Mouse (Mus musculus) midbrain, embryonic 16.5 days (tissue): ENCODE data around the gene Tmprss12. TPM values are rescaled to one million over a fixed set of nuclear protein-coding genes. Genes with fewer than 3 reads are reported as not detected.
A peak's percentile ranks its signal among the peaks of the same experiment; 100 is the strongest.
"Not testable (repeated sequence)": the region's sequence is repeated elsewhere in the genome, so short reads cannot be mapped to it uniquely, and the experiment has no call there.

Experiments
- ATAC-seq: fragments of 200-750 bp; cut with Nextera tagmentation; 2 replicates; pipeline ENCODE4 v1.8.0; 2017; ENCODE audit warnings: moderate TSS enrichment
- H3K27ac ChIP-seq: fragments of 300-500 bp; sonication (generic); 2 replicates; pipeline ENCODE4 v1.5.1; 2014; ENCODE audit warnings: mild to moderate bottlenecking, low read length, mixed read lengths
- H3K27me3 ChIP-seq: fragments of 300-500 bp; sonication (generic); 2 replicates; pipeline ENCODE4 v1.6.1; 2014; ENCODE audit warnings: low read depth, low read length, mixed read lengths; ENCODE audit not compliant: control insufficient read depth, insufficient read depth
- H3K36me3 ChIP-seq: fragments of 300-500 bp; sonication (generic); 2 replicates; pipeline ENCODE4 v1.6.1; 2014; ENCODE audit warnings: mild to moderate bottlenecking, low read length, moderate library complexity, mixed read lengths; ENCODE audit not compliant: control insufficient read depth, insufficient read depth
- H3K4me1 ChIP-seq: fragments of 300-500 bp; sonication (generic); 2 replicates; pipeline ENCODE4 v1.6.1; 2014; ENCODE audit warnings: mild to moderate bottlenecking, low read length, mixed read lengths; ENCODE audit not compliant: control insufficient read depth, insufficient read depth
- H3K4me2 ChIP-seq: fragments of 300-500 bp; sonication (generic); 2 replicates; pipeline ENCODE4 v1.6.1; 2014; ENCODE audit warnings: mild to moderate bottlenecking, low read length, mixed read lengths
- H3K4me3 ChIP-seq: fragments of 300-500 bp; sonication (generic); 2 replicates; pipeline ENCODE4 v1.5.1; 2014; ENCODE audit warnings: low read depth, mild to moderate bottlenecking, low read length, moderate library complexity, mixed read lengths
- H3K9ac ChIP-seq: fragments of 300-500 bp; sonication (generic); 2 replicates; pipeline ENCODE4 v1.6.1; 2014; ENCODE audit warnings: low read depth, low read length, mixed read lengths
- H3K9me3 ChIP-seq: fragments of 300-500 bp; sonication (generic); replicated peaks from 2 replicates; pipeline ENCODE4 v1.6.1; 2014; ENCODE audit warnings: mild to moderate bottlenecking, low read length, mixed read lengths; ENCODE audit not compliant: control insufficient read depth, poor library complexity, severe bottlenecking
- WGBS: fragments of 180-500 bp; shearing (Covaris S2); extraction: QIAGEN DNeasy Blood & Tissue Kit; methylation state at CpG from one replicate; pipeline ENCODE4 v1.1.7; 2014; 5-methylcytosine and 5-hydroxymethylcytosine counted together
- polyA plus RNA-seq: library from polyadenylated mRNA; unstranded; fragments of >200 nt; fragmentation: Nextera tagmentation; extraction: Ambion mirVana; gene quantifications from 2 replicates; pipeline ENCODE4 v1.2.1, GENCODE M21; 2015

Gene Tmprss12
- polyA plus RNA-seq, 1 experiment from 2014 or later, result not detected

DNA sequence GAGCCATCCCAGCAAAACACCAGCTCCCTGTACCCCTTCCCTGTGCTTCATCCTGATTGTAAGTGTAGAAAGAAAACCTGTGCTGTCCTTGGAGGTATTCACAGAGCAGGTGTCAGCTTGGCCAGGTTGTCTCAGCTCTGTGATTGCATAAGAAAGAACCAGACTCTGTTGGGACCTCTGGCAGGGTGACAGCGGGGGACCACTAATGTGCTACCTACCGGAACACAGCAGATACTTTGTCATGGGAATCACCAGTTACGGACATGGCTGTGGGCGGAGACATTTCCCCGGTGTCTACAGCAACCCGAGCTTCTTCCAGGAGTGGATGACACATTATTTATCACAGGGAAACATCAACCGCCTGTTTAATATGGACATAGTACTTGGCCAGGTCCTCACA, 11.7 kb downstream of the Tmprss12 start:
- no peak for ATAC-seq
- Histone ChIP-seq H3K27ac (no peak overlapping the region), H3K27me3 (no peaks in the 10 kb centered on the region), H3K9ac (no peak overlapping the region), H3K36me3 (no peaks in the 10 kb centered on the region), H3K4me3 (no peak overlapping the region), H3K9me3 (no peaks in the 10 kb centered on the region), H3K4me1 (no peaks in the 10 kb centered on the region), H3K4me2 (no peak overlapping the region)
- 80% methylated on average over 7 of the region's 7 CpGs for WGBS

DNA sequence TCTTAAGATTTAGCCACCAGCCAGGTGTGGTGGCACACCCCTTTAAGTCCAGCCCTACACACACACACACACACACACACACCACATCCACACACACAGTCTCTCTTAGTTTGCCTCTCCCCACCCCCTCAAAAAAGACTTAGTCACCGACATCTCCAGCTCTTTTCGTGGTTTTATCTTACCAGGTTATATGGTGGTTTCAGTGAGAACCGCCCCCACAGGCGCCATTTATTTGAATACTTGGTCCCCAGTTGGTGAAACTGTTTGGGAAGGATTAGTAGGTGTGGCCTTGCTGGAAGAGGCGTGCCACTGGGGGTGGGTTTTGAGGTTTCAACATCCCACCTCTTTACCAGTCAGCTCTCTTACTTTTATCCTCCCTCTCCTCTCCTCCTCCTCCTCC, 17.2 kb downstream of the Tmprss12 start:
- Histone ChIP-seq H3K9ac (no peak overlapping the region), H3K36me3 (no peaks in the 10 kb centered on the region), H3K4me3 (no peak overlapping the region), H3K27me3 (no peaks in the 10 kb centered on the region), H3K9me3 (no peaks in the 10 kb centered on the region), H3K27ac (no peak overlapping the region), H3K4me2 (no peak overlapping the region), H3K4me1 (no peaks in the 10 kb centered on the region)
- 93% methylated on average over 5 of the region's 5 CpGs for WGBS
- ATAC-seq, result no peak

DNA sequence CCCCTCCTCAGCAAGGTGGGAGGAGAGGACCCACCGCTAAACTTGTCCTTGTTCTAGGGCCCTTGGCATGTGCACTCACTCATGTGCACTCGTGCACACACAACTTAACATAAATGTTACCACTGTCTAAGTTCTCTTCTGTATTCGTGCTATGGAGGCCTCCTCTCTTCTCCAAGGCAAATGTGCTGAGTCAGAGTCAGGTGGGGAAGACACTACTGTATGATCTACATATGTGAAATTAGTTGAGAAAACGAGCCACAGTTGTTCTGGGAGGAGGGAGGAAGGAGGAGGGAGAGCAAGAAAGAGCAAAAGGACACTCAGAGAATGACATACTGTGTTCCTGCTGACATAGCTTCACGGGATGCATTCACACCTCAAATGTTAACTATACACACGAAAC, 19.9 kb downstream of the Tmprss12 start:
- WGBS, result 84% methylated on average over 6 of the region's 6 CpGs
- H3K27me3 ChIP-seq, result no peaks in the 10 kb centered on the region
- no peak overlapping the region for H3K27ac ChIP-seq
- no peaks in the 10 kb centered on the region for H3K36me3 ChIP-seq
- no peaks in the 10 kb centered on the region for H3K9me3 ChIP-seq
- H3K4me3 ChIP-seq, result no peak overlapping the region
- no peak for ATAC-seq
- H3K4me2 ChIP-seq, result no peak overlapping the region
- no peak overlapping the region for H3K9ac ChIP-seq
- peaks cover 4% of the 10 kb centered on the region for H3K4me1 ChIP-seq

DNA sequence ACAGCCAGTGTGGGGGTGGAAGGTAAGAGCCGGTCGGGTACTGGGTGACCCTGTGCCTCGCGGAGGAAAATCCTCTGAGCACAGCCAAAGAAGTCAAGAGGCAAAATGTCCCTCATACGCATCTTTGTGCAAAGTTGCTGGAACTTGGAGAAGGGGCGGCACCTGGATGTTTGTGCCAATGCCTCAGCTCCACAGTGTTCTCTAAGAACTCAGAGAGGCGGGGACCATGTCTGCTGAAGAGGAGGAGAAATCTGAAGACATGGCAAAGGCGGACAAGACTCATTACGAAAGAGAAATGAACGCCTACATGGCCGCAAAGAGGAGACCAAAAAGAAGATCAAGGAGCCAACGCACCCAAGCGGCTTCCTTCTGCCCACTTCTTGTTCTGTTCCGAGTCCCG, 20.9 kb downstream of the Tmprss12 start:
- Histone ChIP-seq H3K36me3 (no peaks in the 10 kb centered on the region), H3K27me3 (no peaks in the 10 kb centered on the region), H3K9ac (no peak overlapping the region), H3K27ac (no peak overlapping the region), H3K9me3 (no peaks in the 10 kb centered on the region), H3K4me1 (peaks cover 8% of the 10 kb centered on the region), H3K4me3 (no peak overlapping the region), H3K4me2 (no peak overlapping the region)
- no peak for ATAC-seq
- 64% methylated on average over 15 of the region's 15 CpGs for WGBS

DNA sequence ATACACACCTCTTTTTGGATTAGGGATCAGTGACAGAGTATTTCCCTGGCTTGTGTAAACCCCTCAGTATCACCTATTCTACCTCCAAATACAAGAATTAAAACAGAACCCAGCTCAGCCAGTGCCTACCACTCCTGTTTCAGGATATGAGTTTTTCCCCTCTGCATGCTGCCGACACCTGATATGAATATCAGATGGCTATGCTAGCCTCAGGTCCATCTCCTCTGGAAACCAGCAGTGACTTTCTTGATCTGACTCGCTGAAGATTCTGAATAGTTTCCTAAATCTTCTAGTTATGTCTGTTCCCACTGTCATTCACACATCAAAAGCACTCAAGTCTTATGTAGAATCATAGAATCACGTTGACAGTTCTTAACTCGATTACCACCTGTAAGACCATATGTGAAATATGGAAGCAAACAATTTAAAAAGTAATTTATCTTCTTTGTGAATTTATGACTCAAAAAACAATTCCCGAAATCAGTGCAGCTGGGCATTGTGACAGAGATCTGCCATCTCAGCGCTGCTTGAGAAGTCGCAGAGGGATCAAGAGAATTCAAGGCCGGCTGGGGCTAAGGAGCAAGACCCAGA, 22.9 kb downstream of the Tmprss12 start:
- H3K27ac ChIP-seq, result peak overlapping the region; percentile 89; the same call in 1 of the 2 replicates
- H3K4me1 ChIP-seq, result peaks cover 8% of the 10 kb centered on the region
- WGBS, result 46% methylated on average over 8 of the region's 8 CpGs
- H3K9me3 ChIP-seq, result no peaks in the 10 kb centered on the region
- H3K36me3 ChIP-seq, result no peaks in the 10 kb centered on the region
- H3K4me2 ChIP-seq, result peak overlapping the region; percentile 78
- ATAC-seq, result no peak
- H3K9ac ChIP-seq, result no peak overlapping the region
- H3K4me3 ChIP-seq, result peak overlapping the region; percentile 53
- H3K27me3 ChIP-seq, result no peaks in the 10 kb centered on the region

DNA sequence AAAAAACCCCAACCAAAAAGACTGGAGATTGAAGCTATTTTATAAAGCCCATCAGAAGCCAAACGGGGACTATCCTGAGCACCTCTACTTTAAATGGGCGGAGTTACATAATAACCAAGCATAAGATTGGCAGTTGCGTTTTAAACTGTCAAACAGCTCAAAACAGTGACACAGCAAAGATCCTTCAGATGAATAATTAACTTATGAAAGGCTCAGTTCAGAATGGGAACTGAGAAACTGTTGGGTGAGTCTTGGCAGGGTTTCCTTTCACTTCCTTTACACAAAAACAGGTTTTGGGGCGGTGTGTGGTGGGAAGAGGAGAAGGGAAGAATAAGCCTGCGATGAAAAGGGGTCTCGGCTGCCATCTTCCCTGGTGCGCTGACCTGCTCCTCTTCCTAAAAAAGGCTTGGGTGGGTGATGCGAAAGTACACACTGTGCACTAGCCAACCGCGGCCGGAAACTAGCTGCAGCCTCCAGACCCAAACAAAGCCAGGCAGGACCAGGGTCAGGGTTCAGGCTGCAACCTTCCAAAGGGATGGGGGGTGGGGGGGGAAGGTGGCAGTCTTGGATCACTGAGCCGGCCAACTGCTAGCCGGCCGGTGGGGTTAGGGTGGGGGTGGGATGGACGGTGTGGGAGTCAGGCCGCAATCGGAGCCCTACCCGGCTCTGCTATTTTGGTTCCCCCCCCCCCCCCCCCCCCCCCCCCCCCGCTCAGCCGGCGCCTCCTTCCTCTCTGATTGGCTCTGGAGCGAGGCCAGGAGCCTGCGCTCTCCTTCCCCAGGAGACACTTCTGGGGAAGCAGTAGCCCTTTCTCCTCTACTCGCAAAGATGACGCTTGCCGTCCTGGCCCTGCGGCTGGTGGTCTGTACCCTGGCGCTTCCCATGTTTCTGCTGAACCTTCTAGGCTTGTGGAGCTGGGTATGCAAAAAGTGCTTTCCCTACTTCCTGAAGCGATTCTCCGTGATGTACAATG, 23.7 kb downstream of the Tmprss12 start, which contains the start of gene Mettl7a1:
TSS of gene Mettl7a1 (plus strand) at position 122 of the 973 bp plus-strand sequence.
- Histone ChIP-seq H3K4me3 (peak within 1 kb of the TSS; percentile 53), H3K4me2 (peak within 1 kb of the TSS; percentile 78), H3K4me1 (peaks cover 8% of the 10 kb centered on the region), H3K27me3 (no peaks in the 10 kb centered on the region), H3K36me3 (no peaks in the 10 kb centered on the region), H3K27ac (peak within 1 kb of the TSS; percentile 89), H3K9me3 (no peaks in the 10 kb centered on the region), H3K9ac (peak within 1 kb of the TSS; percentile 78)
- peak; percentile 81 for ATAC-seq
- 2% methylated on average over 21 of the region's 30 CpGs for WGBS

DNA sequence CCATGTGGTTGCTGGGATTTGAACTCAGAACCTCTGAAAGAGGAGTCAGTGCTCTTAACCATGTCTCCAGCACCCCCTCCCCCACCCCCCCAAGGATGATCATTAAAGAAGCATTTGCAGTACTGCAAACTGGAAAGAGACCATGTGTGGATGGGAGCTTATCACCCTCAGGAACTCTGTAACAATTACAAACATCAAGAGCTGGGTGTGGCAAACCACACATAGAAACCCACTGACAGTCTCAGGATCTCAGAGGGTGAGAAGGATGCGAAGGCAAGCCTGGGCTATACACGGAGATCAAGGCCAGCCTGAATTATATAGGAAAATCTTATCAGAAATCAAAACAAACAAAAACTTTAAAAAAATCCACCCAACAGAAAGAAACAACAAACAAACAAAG, 25.6 kb downstream of the Tmprss12 start:
- H3K9ac ChIP-seq, result no peak overlapping the region
- no peak overlapping the region for H3K4me3 ChIP-seq
- H3K9me3 ChIP-seq, result no peaks in the 10 kb centered on the region
- 85% methylated on average over 2 of the region's 2 CpGs for WGBS
- no peaks in the 10 kb centered on the region for H3K27me3 ChIP-seq
- no peak for ATAC-seq
- peaks cover 8% of the 10 kb centered on the region for H3K4me1 ChIP-seq
- no peak overlapping the region for H3K27ac ChIP-seq
- no peaks in the 10 kb centered on the region for H3K36me3 ChIP-seq
- no peak overlapping the region for H3K4me2 ChIP-seq

DNA sequence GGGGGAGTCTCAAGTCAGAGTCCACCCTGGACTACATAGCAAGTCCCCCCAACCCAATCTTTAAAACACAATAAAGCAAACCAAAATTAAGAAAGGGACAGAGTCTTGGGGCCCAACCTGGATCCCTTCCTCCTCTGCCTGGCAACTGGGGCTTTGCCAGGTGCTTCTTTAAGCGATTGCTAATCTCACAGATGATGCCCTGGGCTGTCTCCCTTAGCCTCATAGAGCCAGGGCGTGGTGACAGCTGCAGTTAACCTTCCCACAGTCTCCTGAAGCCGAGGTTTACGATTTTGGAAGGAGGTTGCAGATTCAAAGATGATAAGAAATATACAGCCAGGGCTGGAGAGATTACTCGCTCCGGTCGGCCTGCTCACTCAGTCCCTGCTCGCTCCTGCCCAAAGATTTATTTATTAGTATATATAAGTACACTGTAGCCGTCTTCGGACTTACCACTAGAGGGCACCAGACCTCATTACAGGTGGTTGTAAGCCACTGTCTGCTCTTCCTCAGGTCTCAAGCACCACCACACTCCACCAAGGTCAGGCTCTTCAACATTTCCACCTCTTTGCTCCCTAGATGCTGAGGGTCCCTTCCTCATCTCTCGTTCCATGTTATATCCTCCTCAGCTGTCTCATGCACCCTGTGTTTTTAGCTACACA, 26.9 kb downstream of the Tmprss12 start:
- not testable (repeated sequence) for H3K4me1 ChIP-seq, H3K4me3 ChIP-seq, H3K9me3 ChIP-seq, H3K9ac ChIP-seq, H3K4me2 ChIP-seq, ATAC-seq, H3K27ac ChIP-seq, H3K36me3 ChIP-seq, H3K27me3 ChIP-seq
- WGBS, result 43% methylated on average over 11 of the region's 11 CpGs

DNA sequence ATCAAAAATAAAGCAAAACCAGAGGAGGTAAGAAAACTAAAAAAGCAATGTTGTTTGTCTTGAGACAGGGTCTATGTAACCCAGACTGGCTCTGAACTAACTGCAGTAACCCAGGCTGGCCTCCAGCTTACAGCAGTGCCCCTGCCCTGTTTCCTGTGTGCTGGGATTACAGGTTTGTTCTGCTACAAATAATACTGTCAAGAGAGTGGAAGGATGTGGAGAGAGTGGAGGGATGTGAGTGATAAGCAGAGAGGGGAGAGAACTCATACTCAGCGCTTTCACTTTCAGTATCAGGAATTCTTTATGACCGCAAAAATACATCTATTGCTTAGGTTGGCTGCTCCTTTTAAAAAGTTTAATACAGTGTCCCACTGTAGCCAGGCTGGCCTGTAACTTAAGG, 31.7 kb downstream of the Tmprss12 start:
- Histone ChIP-seq H3K27me3 (no peaks in the 10 kb centered on the region), H3K9ac (no peak overlapping the region), H3K9me3 (no peaks in the 10 kb centered on the region), H3K27ac (no peak overlapping the region), H3K4me1 (no peaks in the 10 kb centered on the region), H3K36me3 (no peaks in the 10 kb centered on the region), H3K4me3 (no peak overlapping the region), H3K4me2 (no peak overlapping the region)
- 100% methylated on average over 2 of the region's 2 CpGs for WGBS
- ATAC-seq, result no peak
